Mouse (Mus musculus) MN1 (cell line): ENCODE data around the gene Sypl2.

Source experiments
- DNase-seq: peaks from one replicate; pipeline ENCODE4 v3.0.0-alpha.2; 2016; ENCODE audit warnings: low spot score

Gene Sypl2

DNA sequence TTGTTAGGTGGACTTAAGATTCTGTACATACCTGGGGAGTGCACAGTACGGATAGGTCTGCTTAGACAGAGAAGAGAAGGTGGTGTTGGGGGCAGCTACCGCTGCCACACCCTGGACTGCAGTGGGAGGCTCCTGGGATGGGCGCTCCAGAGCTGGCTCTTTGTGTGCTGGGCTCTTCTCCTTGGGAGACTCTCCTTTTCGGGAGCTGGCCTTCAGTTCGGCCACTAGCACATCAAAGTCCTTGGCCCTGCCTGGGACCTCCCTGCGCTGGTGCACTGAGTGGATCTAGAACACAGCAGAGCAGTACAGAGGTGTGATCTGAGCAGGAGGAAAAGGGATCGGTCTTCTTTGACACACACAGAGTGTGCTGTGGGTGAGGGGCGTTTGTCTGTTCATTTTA lies 20.8 kb downstream of the Sypl2 start:
- no peak for DNase-seq

DNA sequence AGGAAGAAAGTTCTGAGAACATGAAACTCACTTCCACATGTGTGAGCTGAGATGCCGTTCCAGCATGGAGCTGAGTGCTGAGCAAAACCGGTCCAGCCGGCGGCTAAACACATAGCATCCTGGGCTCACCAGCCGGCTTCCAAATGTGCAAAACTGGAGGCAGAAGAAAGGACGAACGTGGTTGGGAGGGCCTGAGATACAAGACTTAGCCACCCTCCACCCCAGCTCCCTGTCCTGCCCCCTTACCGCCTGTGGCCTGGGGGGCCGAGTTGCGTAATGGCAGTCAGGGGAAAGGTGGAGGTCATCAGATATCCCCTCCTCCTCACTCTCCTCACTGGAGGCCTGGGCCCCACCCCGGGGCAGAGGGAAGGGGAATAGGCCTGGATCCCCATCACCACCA lies 22.0 kb downstream of the Sypl2 start:
- no peak for DNase-seq

DNA sequence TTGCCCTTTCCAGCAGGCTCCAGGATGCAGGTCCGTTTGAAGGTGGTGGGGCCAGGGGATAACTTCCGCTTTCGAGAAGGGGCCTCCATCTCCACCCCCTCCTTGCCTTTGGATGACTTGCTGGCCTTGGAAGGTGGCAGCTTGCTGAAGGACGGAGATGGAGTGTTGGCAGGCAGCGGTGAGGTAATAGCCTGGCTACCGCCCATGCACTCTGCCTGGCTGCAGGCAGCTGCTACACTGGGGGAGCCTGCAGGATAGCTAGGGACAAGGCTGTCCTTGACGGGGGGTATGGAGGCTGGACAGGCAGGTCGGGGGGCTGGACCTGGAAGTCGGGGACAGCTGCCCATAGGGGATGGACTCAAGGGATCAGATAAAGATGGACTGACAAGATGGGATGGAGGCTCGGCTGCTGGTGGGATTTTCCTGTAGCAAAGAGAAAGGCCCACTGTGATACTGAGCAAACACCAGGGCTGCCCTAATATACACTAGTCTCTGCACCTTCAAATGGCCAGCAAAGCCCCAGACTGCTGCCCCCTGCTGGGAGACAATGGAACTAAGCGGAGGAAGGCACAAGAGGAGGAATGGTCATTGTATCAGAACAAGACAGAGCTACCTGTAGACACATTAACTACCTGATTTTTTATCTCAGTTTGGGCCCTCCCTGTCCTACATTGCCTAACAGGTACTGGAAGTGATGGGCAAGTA lies 22.7 kb downstream of the Sypl2 start:
- peak; percentile 73 for DNase-seq

DNA sequence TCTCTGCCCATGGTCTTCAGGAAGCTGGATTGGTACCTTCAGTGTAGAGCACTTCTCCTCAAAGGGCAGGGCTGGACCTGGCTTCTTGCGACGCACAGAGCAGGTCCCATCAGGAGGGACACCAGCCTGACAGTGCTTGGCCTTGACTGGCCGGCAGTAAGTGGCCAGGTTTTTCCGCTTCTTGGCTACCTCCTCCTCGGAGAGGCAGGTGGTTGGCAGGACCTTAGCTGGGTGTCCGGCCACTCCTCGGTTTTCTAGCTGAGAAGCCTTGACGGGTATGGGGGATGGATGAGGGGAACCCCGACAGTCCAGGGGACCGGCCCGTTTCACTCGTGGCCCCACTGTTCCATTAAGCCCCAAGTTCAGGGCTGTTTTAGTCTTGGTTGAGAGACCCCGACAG lies 23.2 kb downstream of the Sypl2 start:
- no peak for DNase-seq

DNA sequence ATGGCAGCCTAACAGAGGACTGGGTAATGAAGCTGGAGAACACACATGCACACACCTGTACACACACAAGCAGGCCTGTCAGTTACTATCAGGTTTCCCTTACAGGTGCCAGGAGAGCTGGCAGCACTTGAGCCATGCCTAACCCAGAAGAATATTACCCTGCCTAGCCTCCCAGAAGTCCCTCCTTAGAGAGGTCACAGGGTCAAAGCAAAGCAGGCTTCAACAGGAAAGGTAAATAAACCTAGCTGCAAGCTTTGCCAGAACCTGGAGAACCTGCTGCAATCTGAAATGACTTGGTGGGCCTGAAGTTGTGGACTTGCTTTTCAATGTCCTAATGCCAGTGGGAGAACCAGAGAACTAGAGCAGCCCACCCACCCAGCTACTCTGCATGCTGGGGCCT lies 23.9 kb downstream of the Sypl2 start:
- no peak for DNase-seq

DNA sequence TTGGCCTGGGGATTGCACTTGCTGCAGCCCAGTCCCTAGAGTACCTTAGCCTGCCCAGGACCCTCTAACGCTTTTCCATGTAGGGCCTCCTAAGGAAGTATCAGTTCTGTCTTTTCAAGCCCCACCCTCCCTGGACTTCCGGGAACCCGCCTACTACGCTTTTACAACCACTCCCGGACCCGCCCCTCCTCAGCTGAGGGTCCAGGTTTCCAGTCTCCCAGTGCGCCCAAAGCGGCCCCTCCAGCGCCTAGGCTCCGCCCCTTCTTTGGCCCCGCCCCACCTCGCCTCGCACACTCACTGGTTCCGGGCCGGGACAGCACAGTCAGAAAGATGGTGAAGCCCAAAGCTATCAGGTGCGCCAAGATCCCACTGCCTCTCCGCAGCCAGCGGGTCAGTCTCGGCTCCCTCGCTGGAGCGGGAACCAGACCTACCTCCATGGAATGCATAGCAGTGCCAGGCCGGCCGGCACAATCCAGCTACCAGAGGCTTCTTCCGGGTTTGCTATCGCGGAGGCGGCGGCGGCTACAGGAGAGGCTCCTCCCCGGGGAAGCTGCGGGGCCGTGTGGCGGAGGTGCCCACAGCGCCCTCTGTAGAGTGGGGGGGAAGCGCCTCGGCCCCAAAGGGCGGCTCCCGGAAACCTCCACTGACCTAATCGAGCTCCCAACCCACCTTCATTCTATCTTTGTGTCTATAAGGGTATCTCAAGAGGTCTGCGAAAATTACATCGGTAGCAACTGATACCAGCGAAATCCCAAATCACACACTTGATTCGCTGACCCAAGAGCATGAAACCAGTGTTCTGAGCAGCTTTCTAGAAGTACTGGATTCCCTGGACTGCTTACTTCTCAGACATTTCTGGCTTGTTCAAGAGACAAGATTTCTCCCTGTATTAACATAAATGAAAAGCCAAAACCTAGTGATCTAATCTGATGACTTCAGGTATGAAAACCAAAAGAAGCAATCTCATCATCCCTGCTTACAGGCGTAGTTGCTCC lies 25.8 kb downstream of the Sypl2 start, which contains the start of gene Cyb561d1:
Gene Cyb561d1 (minus strand): TSS at position 884 of the 995 bp plus-strand sequence.
- peak; percentile 86 for DNase-seq

DNA sequence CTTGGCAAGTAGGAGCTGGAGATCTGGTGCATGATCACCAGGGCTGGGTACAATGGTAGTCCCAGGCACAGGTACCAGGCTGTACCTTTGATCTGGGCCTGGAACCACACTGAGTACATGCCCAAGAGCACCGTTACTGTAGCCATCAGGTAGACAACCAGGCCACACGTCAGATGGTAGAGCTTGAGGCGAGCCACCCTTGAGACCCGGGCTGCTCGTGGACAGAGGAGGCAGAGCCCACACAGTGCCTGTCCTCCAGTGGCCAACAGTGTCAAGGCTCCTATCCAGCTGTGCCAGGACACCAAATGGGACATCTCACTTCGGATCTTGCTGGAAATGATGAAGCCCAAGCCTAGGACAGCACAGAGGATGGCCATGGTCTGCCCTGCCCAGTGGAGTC lies 27.2 kb downstream of the Sypl2 start:
- no peak for DNase-seq

DNA sequence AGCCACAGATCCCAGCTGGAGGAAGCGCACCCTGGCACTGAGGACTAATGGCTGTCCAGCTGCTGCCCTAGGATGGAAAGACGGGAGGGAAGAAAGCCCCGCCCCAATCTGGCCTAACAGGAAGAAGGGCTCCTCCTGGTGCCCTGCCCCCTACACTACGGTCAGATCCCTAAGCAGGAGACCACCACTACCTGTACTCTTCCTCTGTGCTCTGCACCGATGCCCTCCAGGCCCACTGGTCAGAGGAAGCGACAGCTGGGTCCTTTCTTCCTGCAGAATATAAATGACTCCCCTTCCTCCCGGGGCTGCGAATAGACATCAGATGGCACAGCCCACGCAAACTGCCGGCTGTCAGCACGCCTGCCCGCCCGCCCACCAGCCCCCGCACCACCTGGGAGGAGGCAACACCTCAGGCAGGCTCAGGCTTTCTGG lies 29.4 kb downstream of the Sypl2 start:
- no peak for DNase-seq

DNA sequence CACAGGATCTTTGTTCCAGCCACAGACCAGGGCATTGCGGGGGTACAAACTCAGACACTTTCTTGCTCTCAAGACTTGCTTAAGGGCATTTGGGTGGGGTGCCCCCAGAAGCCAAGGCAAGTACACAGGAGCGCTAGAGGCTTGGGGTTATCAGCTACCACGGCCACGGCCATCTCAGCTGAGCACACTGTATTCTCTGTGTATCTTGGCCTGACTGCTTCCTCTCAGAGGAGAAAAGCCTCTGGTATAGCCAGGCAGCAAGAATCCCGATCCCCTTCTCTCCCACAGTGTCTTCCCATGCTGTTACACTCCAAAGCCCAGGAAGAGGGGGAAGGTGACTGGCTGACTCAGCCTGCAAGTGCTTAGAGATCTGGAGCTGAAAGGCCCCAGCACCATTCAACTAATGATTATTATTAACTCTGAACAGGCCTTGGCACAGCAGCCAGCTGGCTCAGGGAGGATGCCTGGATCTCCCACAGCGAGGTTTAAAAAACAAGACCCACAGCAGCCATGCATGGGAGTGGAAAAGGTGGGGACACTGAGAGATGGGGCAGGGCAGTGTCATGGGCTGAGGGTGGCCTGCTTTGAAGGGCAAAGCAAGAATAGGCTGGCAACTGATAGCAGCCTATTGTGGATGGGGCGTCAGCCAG lies 30.4 kb downstream of the Sypl2 start:
- peak; percentile 62 for DNase-seq

DNA sequence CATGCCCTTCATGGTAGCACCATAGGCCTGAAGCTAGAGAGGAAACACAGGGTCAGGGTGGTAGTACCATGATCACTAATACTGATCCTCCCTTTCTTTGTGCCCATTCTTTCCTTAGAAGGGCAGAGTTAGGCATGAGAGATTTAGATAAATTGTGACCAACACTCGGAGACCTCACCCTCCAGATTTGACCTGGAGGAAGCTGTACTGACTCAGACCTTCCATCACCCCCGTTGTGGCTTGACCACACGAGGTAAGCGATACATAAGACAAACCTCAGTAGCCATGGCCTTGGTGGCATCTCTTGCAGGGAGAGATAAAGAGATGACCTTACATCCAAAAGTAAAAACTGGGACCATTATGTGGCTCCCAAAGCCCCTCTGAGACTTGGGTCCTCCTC lies 31.2 kb downstream of the Sypl2 start:
- no peak for DNase-seq

DNA sequence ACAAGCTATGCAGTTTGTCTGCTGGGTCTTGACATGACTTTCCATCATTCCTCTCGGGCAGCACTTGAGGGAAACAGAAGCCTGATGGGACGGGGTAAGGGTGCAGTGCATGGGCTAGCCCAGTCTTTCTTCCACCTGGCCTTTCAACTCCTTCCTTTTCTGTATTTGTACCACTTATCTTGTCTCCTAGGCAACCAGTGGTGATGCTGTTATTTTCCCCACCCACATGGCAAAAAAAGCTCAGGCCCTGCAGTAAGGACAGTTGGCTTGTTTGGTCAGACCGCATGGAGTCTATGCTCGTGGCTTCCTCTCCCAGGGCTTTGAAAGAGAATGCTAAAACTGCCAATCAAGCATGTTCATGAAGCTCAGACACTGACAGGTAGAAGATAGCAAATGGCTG lies 32.8 kb downstream of the Sypl2 start:
- DNase-seq, result no peak

DNA sequence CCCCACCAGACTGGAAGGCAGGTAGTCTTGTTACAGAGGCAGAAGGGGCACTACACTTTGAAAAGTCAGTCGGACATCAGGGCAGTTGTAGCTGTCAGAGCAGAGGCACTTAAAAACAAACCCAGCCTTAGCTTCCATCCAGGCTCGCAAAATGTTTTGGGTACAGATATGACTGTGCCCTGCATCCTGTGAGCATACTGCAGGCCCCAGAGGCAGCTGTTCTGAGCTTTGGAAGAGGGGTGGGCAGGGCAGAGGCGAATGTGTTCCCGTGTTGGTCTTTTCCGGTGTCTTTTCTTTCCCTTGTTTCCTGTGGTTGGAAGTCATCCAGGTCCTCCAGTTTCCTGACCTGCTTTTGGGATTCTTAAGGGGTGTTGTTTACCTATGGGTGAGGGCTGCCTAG lies 36.6 kb downstream of the Sypl2 start:
- DNase-seq, result no peak

DNA sequence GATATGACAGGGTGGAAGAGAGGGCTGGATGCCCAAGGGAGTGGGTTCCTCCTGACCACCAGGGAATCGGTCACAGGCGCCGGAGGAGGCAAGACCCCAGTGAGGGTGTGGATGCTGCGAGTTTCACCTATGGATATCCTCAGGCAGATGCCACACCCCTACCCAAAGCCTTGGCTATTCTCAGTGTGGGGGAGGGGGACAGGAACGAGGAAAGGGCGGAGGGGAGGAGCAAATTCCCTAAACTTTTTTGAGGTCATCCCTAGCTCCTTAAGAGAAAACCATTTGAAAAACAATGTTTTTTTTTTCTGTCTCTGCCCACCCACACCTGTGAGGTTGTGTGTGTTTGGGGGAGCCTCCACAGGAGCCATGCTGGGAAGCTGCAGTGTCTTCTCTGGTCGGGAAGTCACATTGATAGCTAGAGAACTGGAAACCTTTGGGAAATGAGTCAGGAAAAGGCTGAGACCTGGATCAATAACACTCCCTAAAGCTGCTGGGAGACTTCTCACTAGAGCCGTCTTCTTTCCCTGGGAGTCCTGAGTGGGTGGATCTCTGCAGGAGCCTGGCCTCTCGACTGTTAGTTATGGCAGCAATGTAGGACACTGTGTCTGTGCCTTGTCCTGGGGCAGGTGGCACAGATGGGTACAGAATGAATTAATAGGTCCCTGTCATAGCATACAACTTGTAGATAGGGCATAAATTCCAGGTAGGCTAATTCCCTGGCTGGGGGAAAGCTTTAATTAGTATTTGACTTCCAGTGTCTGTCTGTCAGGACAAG lies 37.5 kb downstream of the Sypl2 start:
- DNase-seq, result no peak

DNA sequence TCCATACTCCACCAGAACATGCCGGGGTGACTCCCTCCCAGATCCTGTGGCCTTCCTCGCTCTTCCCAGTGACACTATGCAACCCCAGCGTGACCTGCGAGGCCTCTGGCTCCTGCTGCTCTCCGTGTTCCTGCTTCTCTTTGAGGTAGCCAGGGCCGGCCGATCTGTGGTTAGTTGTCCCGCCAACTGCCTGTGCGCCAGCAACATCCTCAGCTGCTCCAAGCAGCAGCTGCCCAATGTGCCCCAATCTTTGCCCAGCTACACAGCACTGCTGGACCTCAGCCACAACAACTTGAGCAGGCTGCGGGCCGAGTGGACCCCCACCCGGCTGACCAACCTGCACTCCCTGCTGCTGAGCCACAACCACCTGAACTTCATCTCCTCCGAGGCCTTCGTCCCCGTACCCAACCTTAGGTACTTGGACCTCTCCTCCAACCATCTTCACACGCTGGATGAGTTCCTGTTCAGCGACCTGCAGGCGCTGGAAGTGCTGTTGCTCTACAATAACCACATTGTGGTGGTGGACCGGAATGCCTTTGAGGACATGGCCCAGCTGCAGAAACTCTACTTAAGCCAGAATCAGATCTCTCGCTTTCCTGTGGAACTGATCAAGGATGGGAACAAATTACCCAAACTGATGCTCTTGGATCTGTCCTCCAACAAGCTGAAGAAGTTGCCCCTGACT lies 39.2 kb downstream of the Sypl2 start:
- DNase-seq, result no peak

DNA sequence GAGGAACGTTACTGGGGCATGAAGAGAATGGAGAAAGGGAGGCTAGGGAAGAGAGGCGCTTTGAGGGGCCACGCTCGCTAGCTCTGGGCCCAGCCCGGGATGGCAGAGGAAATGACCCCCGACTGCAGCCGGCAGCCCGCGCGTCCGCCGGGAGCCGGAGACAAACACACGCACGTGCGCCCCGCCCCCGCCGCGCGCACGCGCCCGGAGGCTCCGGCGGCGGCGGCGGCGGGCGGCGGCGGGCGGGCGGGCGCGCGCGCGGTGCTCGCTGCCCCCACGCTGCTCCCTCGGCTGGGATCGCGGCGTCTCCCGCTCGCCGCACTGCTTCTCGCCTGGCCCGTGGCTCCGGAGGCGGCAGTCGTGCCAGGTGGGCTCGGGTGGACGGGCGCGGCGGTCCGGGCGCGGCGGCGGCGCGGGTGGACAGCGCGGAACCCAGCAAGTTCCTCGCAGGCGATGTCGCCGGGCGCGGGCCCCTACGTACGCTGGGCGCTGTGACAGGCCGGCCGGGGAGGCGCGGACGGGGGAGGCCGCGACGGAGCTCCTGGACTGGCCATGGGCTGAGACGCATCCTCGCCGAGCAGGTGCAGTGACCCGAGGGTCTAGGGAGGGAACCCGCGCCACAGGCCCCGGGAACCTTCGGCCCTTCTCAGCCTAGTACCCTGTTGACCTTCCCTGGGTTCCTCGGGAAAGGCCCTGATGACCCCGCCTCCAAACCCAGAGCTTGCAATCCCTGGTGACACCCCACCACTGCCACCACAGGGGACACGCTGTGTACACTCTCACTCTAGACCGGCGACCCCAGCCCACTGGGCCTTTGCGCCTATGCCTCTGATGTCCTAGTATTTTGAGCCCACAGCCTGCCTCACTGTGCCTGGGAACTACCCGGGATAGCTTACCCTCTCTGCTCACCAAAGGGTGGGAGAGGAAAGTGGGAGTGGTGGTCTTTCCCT lies 40.1 kb downstream of the Sypl2 start, which contains the start of gene Amigo1:
Gene Amigo1 (plus strand): TSS at position 238 of the 950 bp plus-strand sequence.
- DNase-seq, result no peak

DNA sequence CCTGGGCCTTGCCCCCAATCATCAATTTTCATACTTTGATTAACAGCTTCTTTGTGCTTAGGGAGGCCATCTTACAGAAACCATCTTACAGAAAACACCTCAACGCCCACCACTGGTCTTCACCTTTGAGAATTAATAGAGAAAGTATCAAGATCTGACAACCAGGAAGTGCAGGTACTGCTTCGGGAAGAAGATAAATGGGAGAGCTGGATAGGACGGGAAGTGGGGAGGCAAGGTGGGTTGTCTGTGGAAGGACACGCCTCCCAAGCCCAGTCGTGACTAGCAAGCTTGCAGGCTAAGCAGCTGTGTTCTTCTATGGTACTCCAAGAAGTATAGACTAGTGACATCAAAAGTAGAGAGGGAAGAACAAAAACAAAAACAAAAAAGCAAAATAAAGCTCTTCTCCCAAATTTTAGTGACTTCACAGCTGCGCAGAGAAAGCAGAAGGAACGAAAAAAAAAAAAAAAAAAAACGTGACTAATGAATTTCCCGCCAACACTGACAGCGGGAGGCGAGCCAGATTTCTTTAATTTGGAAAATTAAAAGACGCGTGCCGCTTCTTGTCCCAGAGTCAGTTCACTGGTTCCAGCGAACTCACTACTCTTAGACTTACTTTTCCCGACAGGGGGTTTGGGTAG lies 40.9 kb downstream of the Sypl2 start:
- no peak for DNase-seq

DNA sequence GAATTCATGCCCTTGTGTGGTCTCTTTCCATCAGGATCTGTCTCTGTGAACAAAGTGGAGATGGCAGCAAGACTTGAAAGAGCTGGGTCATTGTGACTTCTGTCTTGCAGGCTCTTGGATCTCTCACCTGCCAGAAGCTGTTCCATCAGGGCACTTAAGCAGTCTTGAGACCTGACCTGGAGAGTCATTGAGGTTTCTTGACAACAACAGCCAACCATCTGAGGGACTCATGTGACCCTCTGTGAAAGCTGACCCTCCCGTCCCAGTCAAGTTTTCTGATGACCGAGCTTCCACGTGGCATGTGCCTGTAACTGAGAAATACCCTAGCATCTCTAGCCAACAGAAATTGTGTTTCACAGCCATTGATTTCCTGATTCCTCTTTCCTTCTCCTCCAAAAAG lies 41.7 kb downstream of the Sypl2 start:
- no peak for DNase-seq

DNA sequence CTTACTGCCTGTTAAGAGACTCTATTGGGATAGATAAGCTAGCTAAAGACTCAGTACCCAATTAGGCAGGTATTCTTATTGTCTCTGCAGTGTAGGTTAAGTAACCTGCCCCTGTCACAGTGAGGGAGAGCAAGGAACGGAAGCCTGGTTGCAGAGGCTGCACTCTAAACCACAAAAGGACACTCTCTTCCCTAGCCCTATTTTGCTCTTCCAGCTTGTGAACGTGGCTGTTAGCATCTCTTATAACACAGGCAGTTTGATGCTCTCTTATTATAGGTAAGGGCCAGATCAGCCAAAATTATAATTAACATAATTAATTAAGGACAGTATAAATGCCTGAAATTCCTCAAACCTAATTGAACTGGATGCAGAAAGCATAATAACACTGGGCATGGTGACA lies 45.9 kb downstream of the Sypl2 start:
- DNase-seq, result no peak
